Mouse (Mus musculus) embryo, embryonic 11 days (tissue): Measurements from ENCODE around the gene Zfp839.

ENCODE experiments used
- DNase-seq: peaks from one replicate; pipeline ENCODE4 v3.0.0-alpha.2; 2015

The Zfp839 gene

DNA sequence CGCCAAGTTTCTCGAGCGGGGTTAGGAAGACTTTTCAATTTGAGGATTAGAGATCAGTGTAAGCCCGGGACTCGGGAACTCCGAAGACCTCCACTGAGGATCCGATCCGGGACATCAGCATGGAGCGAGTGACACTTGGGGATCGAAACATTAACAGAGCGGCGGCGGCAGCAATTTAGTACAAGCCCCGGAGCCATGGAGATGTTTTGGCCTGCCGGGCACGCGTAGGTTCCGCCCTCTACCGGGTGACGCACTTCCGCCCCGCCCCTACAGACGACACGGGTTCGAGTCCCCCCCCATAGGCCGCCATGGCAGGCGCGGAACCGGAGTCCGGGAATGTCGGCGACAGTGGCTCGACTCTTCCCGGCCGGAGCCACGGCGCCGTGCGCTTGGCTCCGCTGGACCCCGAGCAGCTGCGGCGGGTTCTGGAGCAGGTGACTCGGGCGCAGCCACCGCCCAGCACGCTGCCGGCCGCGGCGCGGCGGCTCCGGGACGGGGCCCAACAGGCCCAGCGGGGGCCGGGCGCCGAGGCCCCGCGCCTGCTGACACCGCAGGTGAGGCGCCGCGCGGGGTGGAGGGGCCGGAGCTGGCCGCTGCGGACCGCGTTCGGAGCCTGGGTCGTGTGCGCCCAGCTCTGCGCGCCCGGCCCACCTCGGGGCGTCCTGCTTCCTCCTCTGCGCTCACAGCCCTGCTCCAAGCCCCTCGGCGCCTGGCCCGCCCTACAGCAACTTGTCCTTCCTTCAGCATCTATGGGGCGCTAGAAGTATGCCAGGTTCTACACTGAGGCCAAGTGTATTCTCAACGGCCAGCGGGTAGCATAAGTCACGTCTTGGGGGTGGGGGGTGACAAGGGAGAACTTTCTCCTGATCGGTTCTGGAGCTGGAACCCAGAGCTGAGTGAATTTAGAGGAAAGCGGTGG, at the start of gene Zfp839:
Gene Zfp839, plus strand, starts transcription at position 244 of the 919 bp plus-strand sequence.
- peak; percentile 89 for DNase-seq

- no peak for DNase-seq
These were observed 48.1 kb upstream of the Zfp839 start for GRCm38 (mm10) chr12:110801876-110802464.

- no peak for DNase-seq
These were observed 47.3 kb upstream of the Zfp839 start for GRCm38 (mm10) chr12:110802674-110803297.

DNA sequence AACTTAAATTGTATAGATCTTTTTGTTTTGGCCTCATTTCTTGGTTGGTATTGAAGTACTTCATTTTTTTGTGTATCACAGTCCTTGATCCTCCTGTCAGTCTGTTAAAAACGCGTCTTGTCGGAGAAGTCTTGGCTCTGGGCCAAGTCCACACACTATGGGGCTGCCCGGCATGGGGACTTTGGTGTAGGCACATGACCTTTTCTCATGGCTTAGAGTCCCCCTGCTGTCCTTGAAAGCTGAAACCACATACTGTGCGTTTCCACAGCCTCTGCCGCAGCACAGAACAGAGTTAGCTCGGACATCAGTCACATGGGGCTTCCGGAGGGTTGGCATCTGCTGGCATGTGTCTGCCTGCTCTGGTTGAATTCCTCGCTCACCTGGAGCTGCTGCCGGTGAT, 45.8 kb upstream of the Zfp839 start:
- peak; percentile 58 for DNase-seq

DNA sequence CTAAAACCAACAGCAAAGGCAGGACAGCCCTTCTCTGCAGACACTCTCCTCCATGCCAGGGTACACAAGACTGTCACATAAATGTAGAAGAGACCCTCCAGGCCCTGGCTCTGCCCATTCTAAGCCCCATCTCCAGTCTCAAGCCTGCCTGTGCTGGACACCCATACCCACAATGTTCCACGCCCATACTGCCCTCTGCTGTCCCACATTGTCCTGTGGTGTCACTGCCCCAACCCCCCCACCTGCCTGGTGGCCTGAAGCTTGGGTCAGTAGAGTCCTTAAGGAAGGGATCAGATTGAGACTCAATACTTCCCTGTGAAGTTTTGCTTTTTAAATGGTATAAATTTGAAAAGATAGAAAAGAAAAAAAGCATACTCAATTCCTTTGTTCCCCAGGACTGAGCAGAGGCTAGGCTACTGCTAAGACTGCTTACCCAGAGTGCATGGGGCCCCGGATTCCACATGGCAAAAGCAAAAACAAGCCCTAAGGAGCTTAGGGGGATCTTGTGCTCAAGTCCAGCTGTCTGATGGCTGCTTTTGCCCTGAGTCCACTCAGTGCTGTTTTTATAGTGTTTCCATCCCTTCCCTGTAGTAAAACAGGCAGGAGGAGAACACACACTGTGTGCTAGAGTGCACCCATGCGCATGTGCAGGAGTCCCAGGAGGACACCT, 43.6 kb upstream of the Zfp839 start:
- no peak for DNase-seq

- DNase-seq: peak; percentile 26
These were observed 41.6 kb upstream of the Zfp839 start for GRCm38 (mm10) chr12:110808430-110808829.

DNA sequence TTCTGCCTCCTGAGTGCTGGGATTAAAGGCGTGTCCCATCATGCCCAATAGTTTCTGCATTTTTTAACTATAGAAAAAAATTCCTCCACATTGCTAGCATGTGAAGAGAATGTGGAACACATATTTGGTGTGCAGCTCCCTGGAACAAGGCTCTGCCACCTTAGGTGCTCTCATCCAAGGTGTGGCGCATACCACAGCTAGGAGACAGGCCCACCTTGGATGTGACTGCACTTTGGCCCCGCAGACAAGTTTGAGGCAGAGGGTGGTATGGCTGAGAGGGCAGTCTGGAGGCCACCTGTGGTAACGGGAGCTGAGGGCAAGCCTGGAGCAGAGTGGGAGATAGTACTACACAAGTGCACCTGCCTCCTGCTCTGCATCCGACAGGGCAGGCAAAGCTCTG, 41.2 kb upstream of the Zfp839 start:
- no peak for DNase-seq

DNA sequence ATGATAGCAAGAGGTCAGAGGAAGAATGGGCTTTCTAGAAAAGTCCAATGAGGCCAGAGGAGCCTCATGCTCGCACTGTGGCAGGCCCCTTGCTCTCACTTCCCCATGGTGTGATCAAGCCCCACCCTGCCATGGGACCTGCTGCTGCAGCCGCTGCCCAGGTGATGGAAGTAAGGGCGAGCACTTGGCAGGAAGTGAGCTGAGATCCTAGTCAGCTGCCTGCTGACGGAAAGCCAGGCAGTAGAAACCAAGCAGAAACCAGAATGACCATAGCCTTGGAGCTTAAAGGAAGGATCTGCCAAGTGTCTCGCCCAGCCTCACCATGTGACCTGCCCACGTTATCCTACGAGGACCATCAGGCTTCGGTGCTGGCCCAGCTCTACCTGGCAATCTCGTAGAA, 36.9 kb upstream of the Zfp839 start:
- no peak for DNase-seq

- DNase-seq: no peak
These were observed 36.4 kb upstream of the Zfp839 start for GRCm38 (mm10) chr12:110813624-110814023.

DNA sequence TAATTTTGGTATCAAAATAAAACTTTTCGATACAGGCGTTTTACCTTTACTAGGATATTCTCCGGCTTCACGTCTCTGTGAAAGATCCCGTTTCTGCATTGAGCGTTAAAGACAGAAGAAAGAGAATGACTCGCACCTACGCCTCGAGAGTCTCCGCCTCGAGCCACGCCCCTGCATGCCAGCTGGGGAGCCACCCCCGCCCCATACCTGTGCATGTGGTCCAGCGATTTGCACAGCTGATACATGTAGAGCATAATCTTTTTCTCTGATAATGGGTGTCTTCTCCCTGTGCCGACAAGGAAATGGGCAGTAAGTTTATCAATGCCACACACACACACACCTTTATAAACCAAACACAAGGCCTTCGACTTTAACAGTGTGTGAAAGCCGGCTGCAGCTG, 35.1 kb upstream of the Zfp839 start:
- DNase-seq: no peak

GRCm38 (mm10) chr12:110816833-110817232, 33.2 kb upstream of the Zfp839 start:
- DNase-seq: no peak

- DNase-seq: no peak
These were observed 30.7 kb upstream of the Zfp839 start for GRCm38 (mm10) chr12:110819367-110819766.

- DNase-seq: no peak
These were observed 28.3 kb upstream of the Zfp839 start for GRCm38 (mm10) chr12:110821787-110822186.

DNA sequence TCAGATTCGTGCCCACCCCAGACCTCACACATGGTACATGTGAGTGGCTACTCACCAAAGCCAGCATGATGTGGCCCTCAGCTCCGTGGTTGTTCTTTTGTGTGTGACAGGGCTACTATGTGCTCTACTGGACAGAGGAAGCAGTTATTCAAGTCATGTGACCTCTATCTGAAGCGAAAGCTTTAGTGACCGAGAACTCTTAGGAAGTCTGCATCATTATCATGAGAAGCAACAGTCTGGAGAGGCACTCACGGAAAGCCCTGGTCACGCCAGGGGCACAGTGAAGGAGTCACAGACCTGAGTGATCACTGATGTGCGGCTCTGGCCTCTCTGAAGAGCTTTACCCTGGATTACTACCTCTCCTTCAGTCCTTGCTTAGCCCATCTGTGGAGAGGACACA, 27.7 kb upstream of the Zfp839 start:
- no peak for DNase-seq

GRCm38 (mm10) chr12:110828908-110829307, 21.1 kb upstream of the Zfp839 start:
- no peak for DNase-seq

GRCm38 (mm10) chr12:110830293-110831024, 19.6 kb upstream of the Zfp839 start:
- no peak for DNase-seq

- DNase-seq: no peak
These were observed 14.9 kb upstream of the Zfp839 start for GRCm38 (mm10) chr12:110835182-110835581.

- DNase-seq: peak; percentile 11
These were observed 13.3 kb upstream of the Zfp839 start for GRCm38 (mm10) chr12:110836729-110837128.

DNA sequence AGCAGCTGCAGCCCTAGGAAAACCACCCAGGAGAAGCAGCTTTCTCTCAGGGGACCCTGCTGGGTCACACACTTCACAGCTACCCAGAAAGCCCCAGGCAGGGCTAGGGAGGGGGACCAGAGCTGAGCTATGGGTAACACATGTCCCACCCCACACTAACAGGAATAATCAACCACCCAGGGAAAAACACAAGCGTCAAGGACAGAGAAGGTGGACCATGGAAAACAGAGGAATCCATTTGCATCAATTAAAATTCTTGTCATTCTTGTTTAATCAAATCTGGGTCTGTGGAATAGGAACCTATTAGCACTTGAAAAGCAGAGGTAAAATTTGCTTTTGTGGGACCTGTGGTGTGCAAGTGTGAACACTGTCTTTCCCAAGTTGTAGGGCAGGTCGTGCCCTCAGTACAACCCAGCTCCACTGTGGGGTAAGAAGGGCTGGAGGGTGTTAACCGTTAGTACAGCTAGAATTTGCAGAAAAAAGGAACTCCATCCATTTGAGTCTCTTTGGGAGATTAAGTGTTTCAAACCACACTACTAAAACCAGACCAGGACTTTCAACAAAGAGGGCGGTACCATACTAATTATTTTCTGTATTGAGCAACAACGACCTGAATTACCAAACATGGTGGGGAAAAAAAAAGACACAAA, 12.7 kb upstream of the Zfp839 start:
- peak; percentile 33 for DNase-seq

GRCm38 (mm10) chr12:110837850-110838249, 12.2 kb upstream of the Zfp839 start:
- no peak for DNase-seq

DNA sequence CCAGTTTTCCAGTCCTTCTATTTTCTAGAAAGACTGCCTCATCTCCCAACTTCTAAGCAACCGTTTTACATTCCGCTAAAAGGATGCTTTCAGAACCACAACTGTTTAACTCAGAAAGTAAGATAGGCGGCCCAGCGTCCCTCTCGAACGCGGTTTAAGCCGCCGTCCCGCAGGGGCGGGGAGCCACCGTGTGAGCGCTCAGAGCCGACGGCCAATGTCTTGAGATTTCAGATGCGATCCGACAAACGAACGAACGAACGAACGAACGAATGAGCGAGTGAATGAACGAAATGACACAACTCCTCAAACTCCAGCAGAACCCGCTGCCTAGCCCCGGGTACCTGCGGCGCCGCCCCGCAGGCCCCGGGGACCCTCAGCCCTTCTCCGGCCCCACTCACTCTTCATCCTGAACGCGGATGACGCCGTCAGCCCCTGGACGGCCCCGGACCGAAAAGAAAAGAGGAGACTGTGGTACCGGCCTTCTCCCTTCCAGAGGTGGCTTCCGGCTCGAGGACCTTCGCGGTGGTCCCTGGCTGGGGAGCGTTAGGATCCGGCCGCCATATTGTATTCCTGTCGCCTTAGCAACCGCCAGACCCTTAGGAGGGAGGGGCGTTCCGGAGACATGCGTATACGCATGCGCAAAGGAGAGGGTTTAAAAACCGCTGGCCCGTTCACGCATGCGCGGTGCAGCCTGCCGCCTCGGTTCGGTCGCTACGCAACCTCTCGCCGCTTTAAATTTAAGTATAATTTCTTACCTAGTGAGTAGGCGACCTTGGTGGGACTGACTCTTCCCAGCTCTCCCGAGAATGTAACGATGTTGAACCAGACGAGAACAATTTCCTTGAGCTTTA, 9.5 kb upstream of the Zfp839 start, which contains the start of gene Mok:
Gene Mok, minus strand, starts transcription at position 592 of the 851 bp plus-strand sequence.
- DNase-seq: peak; percentile 96
